Mouse (Mus musculus) layer of hippocampus, postnatal 10 days (tissue): Measurements from ENCODE around the gene Fto. TPM values are rescaled to one million over a fixed set of nuclear protein-coding genes. Genes with fewer than 3 reads are reported as not detected.

Experiments
- DNase-seq, 2 experiments: peaks; one replicate each; pipeline ENCODE4 v3.0.0; 2021; ENCODE audit warnings: low spot score in 2 of 2
- total RNA-seq, 2 experiments: library from RNA; stranded (reverse); gene quantifications; 2 replicates each; pipeline ENCODE4 v1.2.3; 2021

The Fto gene
- total RNA-seq, 2 experiments from 2014 or later, result 116 to 120 TPM

DNA sequence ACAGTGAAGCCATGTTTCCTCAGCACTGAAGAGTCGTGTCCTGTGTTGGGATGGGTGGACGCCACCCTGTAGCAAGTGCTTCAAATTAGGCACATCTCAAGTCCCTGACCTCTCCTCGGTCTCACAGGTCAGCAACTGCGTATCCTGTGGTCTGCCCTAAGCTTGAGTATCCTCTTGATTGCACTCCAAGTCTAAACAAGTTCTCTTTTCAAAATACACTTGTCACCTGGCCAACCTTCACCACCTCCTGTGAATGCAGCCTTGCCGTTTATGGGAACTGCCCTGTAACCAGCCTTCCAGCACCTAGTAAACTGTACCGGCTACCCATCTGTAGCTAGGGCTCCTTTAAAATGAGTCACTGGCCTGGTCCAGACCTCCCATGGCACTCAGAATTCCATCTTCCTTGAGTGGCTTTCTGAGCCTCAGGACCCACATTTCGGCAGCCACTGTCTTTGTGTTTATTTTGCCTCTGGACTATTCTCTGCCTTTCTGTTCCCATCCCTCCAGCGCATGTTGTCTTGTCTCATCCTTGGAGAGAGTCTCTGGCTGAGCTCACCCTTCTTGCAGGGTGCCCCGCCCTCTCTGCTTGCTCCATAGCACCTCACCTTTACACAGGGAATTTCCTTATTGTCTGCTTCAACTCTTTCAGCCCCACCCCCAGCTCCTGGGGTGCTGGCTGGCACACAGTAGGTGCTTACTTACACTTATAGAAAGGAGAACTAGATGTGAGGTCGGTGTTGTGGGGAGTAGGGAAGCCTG, 181.4 kb downstream of the Fto start:
- DNase-seq, result no peak

GRCm38 (mm10) chr8:91495260-91495601, 181.9 kb downstream of the Fto start:
- no peak for DNase-seq

- no peak for DNase-seq
Observed at GRCm38 (mm10) chr8:91496000-91496399, 182.7 kb downstream of the Fto start.

DNA sequence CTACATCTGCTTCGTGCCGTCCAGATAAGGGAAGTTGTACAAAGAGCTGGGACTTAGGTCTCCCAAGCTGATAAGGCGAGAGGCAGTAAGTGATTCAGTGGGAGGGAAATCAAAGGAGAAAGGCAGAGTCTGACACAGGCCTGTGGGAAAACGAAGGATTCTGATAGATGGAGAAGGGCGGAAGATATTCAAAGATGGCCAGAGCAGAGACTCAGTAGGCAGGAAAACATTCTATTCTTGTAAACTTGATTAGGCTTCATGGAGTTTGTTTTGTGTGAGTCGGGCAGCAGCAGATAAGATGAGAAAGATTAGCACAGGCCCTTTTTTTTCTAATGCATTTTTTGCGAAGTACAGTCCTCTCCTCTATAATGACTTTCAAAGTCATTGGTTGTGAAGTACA, 183.6 kb downstream of the Fto start:
- no peak for DNase-seq

- DNase-seq, result no peak
Observed at GRCm38 (mm10) chr8:91498611-91499010, 185.3 kb downstream of the Fto start.

- no peak for DNase-seq
Observed at GRCm38 (mm10) chr8:91499303-91499702, 186.0 kb downstream of the Fto start.

GRCm38 (mm10) chr8:91501960-91502600, 188.8 kb downstream of the Fto start:
- DNase-seq, result no peak

DNA sequence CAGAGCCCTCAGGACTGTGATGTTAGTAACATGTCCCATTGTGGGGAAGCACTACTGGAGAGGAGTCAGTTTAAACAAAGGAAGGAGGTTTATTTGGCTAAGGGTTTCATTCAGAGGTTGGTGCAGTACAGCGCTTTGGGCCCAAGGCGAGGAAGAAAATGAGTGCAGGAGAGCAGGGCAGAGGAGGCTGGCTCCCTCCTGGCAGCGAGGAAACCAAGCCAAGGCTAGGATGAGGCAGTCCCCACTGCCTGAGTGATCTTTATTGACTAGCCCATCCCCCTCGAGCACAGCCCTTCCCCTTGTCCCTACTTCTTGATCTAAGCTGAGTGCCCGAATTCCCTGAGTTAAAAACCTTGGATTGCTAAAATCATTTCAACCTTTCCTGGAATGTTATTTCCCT, 189.5 kb downstream of the Fto start:
- no peak for DNase-seq

GRCm38 (mm10) chr8:91504360-91504759, 191.0 kb downstream of the Fto start:
- DNase-seq, result no peak

DNA sequence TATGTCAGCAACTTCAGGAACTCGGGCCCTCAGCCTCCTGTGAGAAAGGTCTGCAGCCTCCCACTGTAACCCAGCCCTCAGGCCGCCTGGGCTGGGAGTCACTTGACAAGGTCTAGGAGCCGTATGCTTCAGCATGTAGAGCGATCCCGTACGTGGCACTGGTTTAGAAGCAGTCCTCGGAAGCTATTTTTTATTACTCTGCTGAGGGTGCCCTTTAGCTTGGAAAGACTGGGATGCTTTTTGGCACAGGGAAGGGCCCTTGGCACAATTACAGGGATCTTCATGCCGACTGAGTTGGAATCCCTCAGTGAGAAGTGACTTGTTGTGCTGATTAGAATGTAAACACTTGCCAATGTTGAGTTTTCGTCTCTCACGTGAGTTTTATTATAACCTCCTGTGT, 191.6 kb downstream of the Fto start:
- peak in 1 of 2 experiments; percentile 37 for DNase-seq

DNA sequence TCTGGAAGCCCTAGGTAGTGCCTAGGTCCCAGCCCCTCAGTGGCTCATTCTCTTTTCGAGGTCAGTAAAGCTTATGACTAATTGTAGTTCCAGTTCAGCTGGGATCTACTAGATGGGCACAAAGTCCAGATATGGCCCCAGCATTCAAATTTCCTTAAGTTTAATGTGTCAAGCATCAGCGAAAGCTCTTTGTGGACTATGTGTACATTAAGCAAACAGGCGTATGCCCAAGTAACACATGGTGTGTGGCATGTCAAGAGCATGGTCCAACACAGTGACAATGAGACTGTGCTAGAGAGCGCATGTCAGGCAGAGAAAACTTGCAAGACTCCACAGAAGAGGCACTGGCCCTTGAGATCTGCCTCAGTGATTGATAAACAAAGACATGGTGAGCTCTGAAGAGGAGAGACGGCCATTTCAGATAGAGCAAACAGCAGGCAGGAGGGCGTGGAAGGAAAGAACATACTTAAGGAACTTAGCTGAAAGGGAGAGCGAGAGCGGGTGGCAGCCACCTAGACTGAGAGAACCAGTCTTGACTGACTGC, 192.2 kb downstream of the Fto start:
- DNase-seq, result no peak

DNA sequence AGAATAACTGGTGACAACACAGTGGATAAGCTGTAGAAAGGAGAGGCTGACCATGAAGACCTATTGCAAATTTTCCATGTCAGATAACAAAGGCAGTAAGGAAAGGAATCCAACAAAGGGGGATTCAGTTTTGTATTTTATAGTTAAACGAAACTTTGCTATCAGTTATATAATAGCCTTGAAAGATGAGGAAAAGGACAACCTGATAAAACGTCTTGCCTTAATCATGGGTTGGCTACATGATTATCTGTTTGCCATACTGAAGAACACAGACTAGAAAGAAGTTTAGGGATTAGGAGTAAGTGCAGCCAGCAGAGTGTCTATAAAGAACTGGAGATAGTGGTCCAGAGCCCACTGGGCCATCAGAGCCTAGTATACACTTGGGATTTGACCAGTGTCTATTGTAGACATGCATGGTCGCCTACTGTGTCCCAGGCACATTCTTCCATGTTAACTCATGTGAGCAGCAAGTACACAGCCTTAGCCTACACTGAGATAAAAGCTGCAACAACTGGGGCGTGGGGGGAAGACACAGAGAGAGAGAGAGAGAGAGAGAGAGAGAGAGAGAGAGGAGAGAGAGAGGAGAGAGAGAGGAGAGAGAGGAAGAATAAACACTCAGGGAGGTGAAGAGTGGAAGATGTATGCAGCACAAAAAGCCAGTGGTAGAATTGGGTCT, 192.8 kb downstream of the Fto start:
- no peak for DNase-seq

DNA sequence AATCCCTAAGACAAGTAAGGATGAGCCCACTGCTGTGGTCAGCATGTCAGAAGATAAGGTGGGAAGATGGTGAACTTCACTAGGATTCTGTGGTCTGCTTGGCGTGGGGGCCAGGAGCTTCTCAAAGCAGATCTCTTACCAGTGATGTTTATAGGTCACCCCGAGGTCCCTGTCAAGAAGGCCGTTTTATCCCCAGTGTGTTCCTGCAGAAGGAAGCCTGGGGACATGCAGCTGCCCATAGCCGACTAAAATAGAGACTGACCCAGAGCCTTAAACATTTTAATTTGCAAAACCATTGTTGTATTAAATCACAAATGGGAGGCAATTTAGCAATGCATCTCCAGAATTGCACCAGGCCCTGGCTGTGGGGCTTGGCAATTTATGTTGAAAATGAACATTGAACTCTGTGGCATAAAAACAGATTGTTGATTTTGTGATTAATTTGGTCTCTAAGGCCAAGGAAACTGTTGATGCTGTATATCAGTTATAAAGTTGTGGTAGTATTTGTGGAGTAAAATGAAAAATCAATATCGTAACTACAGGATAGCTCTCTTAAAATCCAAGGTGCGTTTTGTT, 193.4 kb downstream of the Fto start:
- DNase-seq, result no peak

- no peak for DNase-seq
Observed at GRCm38 (mm10) chr8:91507681-91508097, 194.4 kb downstream of the Fto start.

DNA sequence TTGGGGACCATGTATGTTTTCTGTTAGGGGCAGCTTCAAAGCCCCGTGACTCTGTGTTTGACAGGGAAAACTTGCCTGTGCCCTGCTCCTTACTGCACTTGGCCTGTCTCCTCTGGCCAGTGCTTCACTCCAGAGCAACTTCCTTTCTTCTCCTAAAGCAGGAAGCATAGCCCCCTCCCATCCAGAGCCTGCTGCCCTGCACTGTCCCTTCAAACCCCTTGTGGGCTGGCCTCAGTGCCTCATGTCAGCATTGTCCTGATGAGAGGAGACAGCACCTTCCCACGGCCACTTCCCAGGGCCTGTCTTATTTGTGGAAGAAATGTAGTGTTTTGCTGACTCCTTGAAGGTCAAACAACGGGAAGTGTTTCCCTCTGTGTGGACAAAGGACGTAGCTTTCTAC, 195.0 kb downstream of the Fto start:
- DNase-seq, result no peak

- no peak for DNase-seq
Observed at GRCm38 (mm10) chr8:91509206-91509899, 196.0 kb downstream of the Fto start.

DNA sequence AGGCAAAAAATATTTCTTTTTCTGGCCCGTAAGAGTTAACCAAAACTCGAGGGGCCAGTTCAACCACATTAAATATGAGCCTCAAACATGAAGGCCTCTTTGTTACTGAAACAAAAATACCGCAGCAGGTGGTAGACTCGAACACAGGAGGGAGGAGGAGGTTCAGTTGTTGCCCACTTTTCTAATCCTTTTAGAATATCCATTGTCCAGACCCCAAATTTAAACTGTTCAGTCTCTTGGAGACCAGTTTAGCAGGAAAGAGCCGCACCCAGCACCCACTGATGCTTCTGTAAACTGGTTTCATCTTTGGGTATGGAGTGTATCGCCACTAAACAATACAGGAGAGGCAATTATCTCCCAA, 196.6 kb downstream of the Fto start:
- no peak for DNase-seq

GRCm38 (mm10) chr8:91510716-91511115, 197.4 kb downstream of the Fto start:
- DNase-seq, result no peak

DNA sequence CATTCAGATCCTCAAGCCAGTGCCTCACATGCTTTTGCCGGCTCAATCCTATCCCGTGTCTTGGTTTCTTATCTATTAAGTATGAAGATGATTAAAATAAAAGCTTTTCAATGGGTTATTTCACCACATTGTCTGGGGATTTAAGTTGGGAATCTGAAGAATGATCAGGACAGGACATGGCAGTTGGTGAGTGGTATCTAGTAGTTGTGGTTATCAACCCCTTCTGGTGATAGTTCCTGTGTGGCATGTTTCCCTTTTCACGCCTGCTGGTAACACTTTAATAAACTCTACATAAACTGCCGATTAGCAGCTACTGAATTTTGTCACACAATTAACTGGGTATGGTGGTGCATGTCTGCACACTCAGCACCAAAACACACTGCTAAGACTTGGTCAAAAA, 198.6 kb downstream of the Fto start:
- DNase-seq, result no peak

DNA sequence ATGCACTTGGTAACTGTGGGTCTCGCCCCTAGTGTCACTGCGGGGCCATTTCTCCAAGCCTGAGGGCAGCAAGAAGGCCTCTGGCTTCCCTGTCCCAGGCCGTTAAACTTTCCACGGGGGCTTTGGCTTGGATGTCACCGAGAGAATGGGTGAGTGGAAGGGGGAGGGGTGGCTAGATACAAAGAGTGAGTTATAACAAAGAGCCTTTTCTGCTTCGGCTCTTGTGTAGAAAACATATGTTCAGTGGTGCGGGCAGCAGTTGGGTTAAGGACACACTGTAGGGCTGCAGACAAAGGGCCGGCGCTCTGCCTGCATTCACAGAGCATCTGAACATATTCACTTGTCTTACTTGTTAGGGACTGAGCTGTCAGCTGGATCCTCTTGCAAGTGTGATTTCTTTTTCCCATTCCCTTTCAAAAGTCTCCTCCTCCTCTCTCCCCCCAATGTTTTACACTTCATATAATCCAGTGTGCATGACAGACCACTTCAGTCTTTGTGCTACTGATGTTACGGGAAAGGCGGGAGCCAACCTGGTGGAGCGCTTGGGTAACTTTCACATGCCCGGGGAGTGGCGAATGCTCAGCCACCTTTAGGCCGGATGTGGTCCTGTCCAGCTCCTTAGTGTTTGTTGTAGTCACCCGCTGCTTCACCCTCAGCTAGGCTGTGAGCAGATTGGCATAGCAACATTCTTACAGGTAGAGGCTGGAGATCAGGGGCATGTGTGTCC, 201.6 kb downstream of the Fto start:
- no peak for DNase-seq

DNA sequence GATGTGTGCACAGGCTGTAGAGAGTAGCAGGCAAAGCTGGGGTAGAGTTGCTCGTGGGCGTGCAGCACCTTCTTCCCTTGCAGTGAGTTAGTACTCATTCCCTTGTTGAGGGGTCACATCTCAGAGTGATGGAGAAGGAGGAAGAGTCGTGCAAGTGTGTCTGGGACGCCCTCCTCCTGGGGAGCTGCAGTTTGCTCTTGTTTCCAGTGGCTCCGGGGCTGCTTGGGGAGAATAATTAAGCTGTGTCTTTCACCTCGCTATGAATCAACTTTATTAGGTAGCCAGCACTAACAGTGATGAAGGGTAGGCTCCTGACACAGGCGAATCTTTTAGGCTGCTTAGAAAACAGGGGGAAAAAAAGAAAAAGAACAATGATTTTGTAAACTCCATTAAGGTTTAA, 203.1 kb downstream of the Fto start:
- DNase-seq, result no peak
